Mouse (Mus musculus) E14TG2a.4 (cell line): ENCODE results near the gene Nrg3.

Source experiments
- H3K27me3 ChIP-seq: 2 replicates; pipeline ENCODE4 v1.6.1; 2014; ENCODE audit warnings: low read length, control low read depth; ENCODE audit not compliant: insufficient read depth
- H3K36me3 ChIP-seq: 2 replicates; pipeline ENCODE4 v1.6.1; 2014; ENCODE audit warnings: low read length, control low read depth; ENCODE audit not compliant: insufficient read depth
- H3K4me1 ChIP-seq: replicated peaks from 2 replicates; pipeline ENCODE4 v1.6.1; 2014; ENCODE audit warnings: low read depth, low read length, control low read depth
- H3K4me3 ChIP-seq: replicated peaks from 2 replicates; pipeline ENCODE4 v1.5.1; 2014; ENCODE audit warnings: mild to moderate bottlenecking, low read length
- H3K9me3 ChIP-seq: 2 replicates; pipeline ENCODE4 v1.6.1; 2014; ENCODE audit warnings: low read length, control low read depth
- CTCF ChIP-seq: conservative IDR thresholded peaks from 2 replicates; pipeline ENCODE4 v1.5.1; 2014; ENCODE audit warnings: low read length
- NANOG ChIP-seq: IDR thresholded peaks from 2 replicates; pipeline ENCODE4 v1.6.1; 2014; ENCODE audit warnings: borderline replicate concordance, low read length, mixed read lengths
- POU5F1 ChIP-seq: IDR thresholded peaks from 2 replicates; pipeline ENCODE4 v1.6.1; 2014; ENCODE audit warnings: low read length, borderline replicate concordance

Gene Nrg3

DNA sequence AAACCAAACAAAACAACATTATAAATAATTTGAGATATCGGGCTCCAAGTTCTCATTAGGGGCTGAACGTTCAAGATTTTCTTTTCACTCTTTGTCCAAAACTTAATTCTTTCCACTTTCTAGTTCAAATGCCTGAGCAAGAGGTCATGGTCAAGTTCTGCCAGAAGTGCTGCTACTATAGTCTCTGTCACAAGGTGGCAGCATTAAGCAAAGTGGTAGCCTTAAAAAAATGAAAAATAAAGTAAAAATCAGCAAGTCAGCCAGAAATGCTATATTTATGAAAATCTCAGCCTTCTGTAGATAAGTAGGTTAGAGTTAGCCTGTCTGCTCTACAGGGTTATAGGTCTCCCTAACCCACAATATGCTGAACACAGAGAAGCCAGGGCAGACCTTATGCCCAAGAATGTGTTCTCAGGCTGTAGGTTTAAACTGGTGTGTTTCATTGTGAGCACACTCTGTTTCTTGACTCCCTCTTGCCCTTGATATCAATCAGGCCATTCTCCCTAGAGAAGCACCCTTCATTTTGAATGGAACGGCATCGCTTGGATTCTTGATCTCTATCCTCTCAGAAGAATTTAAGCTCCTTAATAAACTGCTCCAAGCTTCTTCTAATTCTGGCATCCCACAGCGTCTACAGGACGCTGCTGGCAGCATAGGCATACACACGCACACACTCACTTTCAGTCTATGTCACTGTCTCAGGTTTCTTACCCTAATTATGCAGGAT is 480.9 kb downstream of the Nrg3 start:
- Histone ChIP-seq H3K4me1 (no peaks in the 10 kb centered on the region), H3K4me3 (no peak overlapping the region), H3K9me3 (no peaks in the 10 kb centered on the region), H3K27me3 (no peaks in the 10 kb centered on the region), H3K36me3 (no peaks in the 10 kb centered on the region)
- TF ChIP-seq NANOG (no peak), POU5F1 (no peak), CTCF (peak; percentile 24)

- Histone ChIP-seq H3K4me1 (no peaks in the 10 kb centered on the region), H3K27me3 (no peaks in the 10 kb centered on the region), H3K9me3 (no peaks in the 10 kb centered on the region), H3K36me3 (no peaks in the 10 kb centered on the region), H3K4me3 (no peak overlapping the region)
- TF ChIP-seq CTCF (no peak), POU5F1 (no peak), NANOG (no peak)
Observed at GRCm38 (mm10) chr14:38959367-38959766, 513.5 kb downstream of the Nrg3 start.

- no peak overlapping the region for H3K4me3 ChIP-seq
- H3K4me1 ChIP-seq: no peaks in the 10 kb centered on the region
- TF ChIP-seq POU5F1 (no peak), NANOG (no peak), CTCF (no peak)
- no peaks in the 10 kb centered on the region for H3K9me3 ChIP-seq
- H3K36me3 ChIP-seq: no peaks in the 10 kb centered on the region
- no peaks in the 10 kb centered on the region for H3K27me3 ChIP-seq
Observed at GRCm38 (mm10) chr14:38937481-38937880, 535.4 kb downstream of the Nrg3 start.

- no peaks in the 10 kb centered on the region for H3K9me3 ChIP-seq
- no peaks in the 10 kb centered on the region for H3K36me3 ChIP-seq
- H3K4me1 ChIP-seq: no peaks in the 10 kb centered on the region
- no peak overlapping the region for H3K4me3 ChIP-seq
- no peaks in the 10 kb centered on the region for H3K27me3 ChIP-seq
- TF ChIP-seq POU5F1 (no peak), NANOG (no peak), CTCF (no peak)
Observed at GRCm38 (mm10) chr14:38936483-38937054, 536.3 kb downstream of the Nrg3 start.

GRCm38 (mm10) chr14:38923652-38924051 is 549.2 kb downstream of the Nrg3 start:
- no peaks in the 10 kb centered on the region for H3K4me1 ChIP-seq
- no peaks in the 10 kb centered on the region for H3K36me3 ChIP-seq
- no peaks in the 10 kb centered on the region for H3K9me3 ChIP-seq
- TF ChIP-seq NANOG (no peak), POU5F1 (no peak), CTCF (no peak)
- H3K4me3 ChIP-seq: no peak overlapping the region
- H3K27me3 ChIP-seq: no peaks in the 10 kb centered on the region

DNA sequence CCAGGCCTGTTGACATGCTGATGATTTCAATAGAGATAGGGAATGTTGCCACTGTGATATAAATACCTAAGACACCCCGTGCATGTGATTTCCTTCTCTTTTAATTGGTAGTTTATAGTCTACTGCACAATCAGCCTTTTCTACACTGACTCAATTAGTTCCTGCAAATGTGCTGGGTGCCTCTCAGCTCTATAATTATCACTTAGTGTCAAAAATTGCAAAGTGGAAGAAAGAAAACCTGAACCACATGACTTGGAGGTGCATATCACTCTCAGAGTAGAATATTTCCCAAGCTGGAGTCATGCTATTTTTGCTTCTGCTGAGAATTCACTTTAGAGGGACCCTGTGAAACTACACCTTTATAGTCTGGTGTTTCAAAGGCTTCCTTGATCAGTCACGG is 552.1 kb downstream of the Nrg3 start:
- TF ChIP-seq NANOG (no peak), CTCF (no peak), POU5F1 (no peak)
- H3K36me3 ChIP-seq: no peaks in the 10 kb centered on the region
- H3K27me3 ChIP-seq: no peaks in the 10 kb centered on the region
- H3K4me1 ChIP-seq: no peaks in the 10 kb centered on the region
- no peak overlapping the region for H3K4me3 ChIP-seq
- H3K9me3 ChIP-seq: no peaks in the 10 kb centered on the region

- TF ChIP-seq CTCF (no peak), POU5F1 (no peak), NANOG (no peak)
- no peaks in the 10 kb centered on the region for H3K4me1 ChIP-seq
Observed at GRCm38 (mm10) chr14:38870591-38870990, 602.3 kb downstream of the Nrg3 start.

GRCm38 (mm10) chr14:38847566-38847965 is 625.3 kb downstream of the Nrg3 start:
- TF ChIP-seq POU5F1 (no peak), CTCF (no peak), NANOG (no peak)
- Histone ChIP-seq H3K36me3 (no peaks in the 10 kb centered on the region), H3K4me1 (no peaks in the 10 kb centered on the region), H3K9me3 (no peaks in the 10 kb centered on the region), H3K4me3 (no peak overlapping the region), H3K27me3 (no peaks in the 10 kb centered on the region)

More at GRCm38 (mm10) chr14:38870591-38870990, 602.3 kb downstream of the Nrg3 start:
- H3K27me3 ChIP-seq: no peaks in the 10 kb centered on the region
- H3K36me3 ChIP-seq: no peaks in the 10 kb centered on the region
- no peak overlapping the region for H3K4me3 ChIP-seq
- H3K9me3 ChIP-seq: no peaks in the 10 kb centered on the region

GRCm38 (mm10) chr14:38847091-38847490 is 625.8 kb downstream of the Nrg3 start:
- H3K4me3 ChIP-seq: no peak overlapping the region
- no peak for TF ChIP-seq NANOG
- TF ChIP-seq POU5F1: no peak
- TF ChIP-seq CTCF: no peak
- H3K4me1 ChIP-seq: no peaks in the 10 kb centered on the region
- H3K27me3 ChIP-seq: no peaks in the 10 kb centered on the region
- H3K36me3 ChIP-seq: no peaks in the 10 kb centered on the region
- H3K9me3 ChIP-seq: no peaks in the 10 kb centered on the region
